Mouse (Mus musculus) forebrain, embryonic 16.5 days (tissue): ENCODE measurements around the gene Coasy. TPM values are rescaled to one million over a fixed set of nuclear protein-coding genes. Genes with fewer than 3 reads are reported as not detected.
"Not testable (repeated sequence)": the region's sequence is repeated elsewhere in the genome, so short reads cannot be mapped to it uniquely, and the experiment has no call there.

Source experiments
- ATAC-seq: fragments of 200-750 bp; cut with Nextera tagmentation; 2 replicates; pipeline ENCODE4 v1.8.0; 2017; ENCODE audit warnings: mild to moderate bottlenecking, moderate library complexity
- H3K27ac ChIP-seq: fragments of 300-500 bp; sonication (generic); 2 replicates; pipeline ENCODE4 v1.5.1; 2014; ENCODE audit warnings: low read length, control low read depth
- H3K27me3 ChIP-seq: fragments of 300-500 bp; sonication (generic); replicated peaks from 2 replicates; pipeline ENCODE4 v1.6.1; 2014; ENCODE audit warnings: low read length; ENCODE audit not compliant: control insufficient read depth, insufficient read depth
- H3K36me3 ChIP-seq: fragments of 300-500 bp; sonication (generic); 2 replicates; pipeline ENCODE4 v1.6.1; 2014; ENCODE audit not compliant: control insufficient read depth, insufficient read depth
- H3K4me1 ChIP-seq: fragments of 300-500 bp; sonication (generic); replicated peaks from 2 replicates; pipeline ENCODE4 v1.6.1; 2014; ENCODE audit warnings: low read length; ENCODE audit not compliant: control insufficient read depth, insufficient read depth
- H3K4me2 ChIP-seq: fragments of 300-500 bp; sonication (generic); 2 replicates; pipeline ENCODE4 v1.6.1; 2014; ENCODE audit warnings: mild to moderate bottlenecking, low read length, control low read depth
- H3K4me3 ChIP-seq: fragments of 300-500 bp; sonication (generic); replicated peaks from 2 replicates; pipeline ENCODE4 v1.5.1; 2014; ENCODE audit warnings: mild to moderate bottlenecking, low read length, control low read depth
- H3K9ac ChIP-seq: fragments of 300-500 bp; sonication (generic); replicated peaks from 2 replicates; pipeline ENCODE4 v1.6.1; 2014; ENCODE audit warnings: low read depth, low read length, control low read depth
- H3K9me3 ChIP-seq: fragments of 300-500 bp; sonication (generic); 2 replicates; pipeline ENCODE4 v1.6.1; 2016; ENCODE audit warnings: low read length; ENCODE audit not compliant: control insufficient read depth
- WGBS: fragments of 180-500 bp; shearing (Covaris S2); extraction: QIAGEN DNeasy Blood & Tissue Kit; methylation state at CpG from one replicate; pipeline ENCODE4 v1.1.7; 2014; 5-methylcytosine and 5-hydroxymethylcytosine counted together
- polyA plus RNA-seq: library from polyadenylated mRNA; unstranded; fragments of >200 nt; fragmentation: Nextera tagmentation; extraction: Ambion mirVana; gene quantifications from 2 replicates; pipeline ENCODE4 v1.2.1, GENCODE M21; 2015

The Coasy gene
- polyA plus RNA-seq, 1 experiment from 2014 or later = 48.1 TPM

GRCm38 (mm10) chr11:101119761-101120544 is 37.6 kb downstream of the Coasy start, which contains the start of the genes Retreg3 and Tubg1:
Gene Retreg3, minus strand, starts transcription at chr11:101119893.
Gene Tubg1, plus strand, starts transcription at chr11:101119938.
- ATAC-seq = peak; percentile 98
- Histone ChIP-seq H3K27me3 (no peaks in the 10 kb centered on the region), H3K9ac (peak within 1 kb of the TSS; percentile 97), H3K4me2 (peak within 1 kb of the TSS; percentile 99), H3K9me3 (no peaks in the 10 kb centered on the region), H3K4me1 (peaks cover 39% of the 10 kb centered on the region), H3K4me3 (peak within 1 kb of the TSS; percentile 91), H3K27ac (peak within 1 kb of the TSS; percentile 92), H3K36me3 (peaks cover 6% of the 10 kb centered on the region; the same call in 1 of the 2 replicates)
- under 1% methylated on average over 61 of the region's 61 CpGs for WGBS

- peak overlapping the region; percentile 91 for H3K4me3 ChIP-seq
- ATAC-seq = no peak
- H3K27me3 ChIP-seq = no peaks in the 10 kb centered on the region
- peak overlapping the region; percentile 85 for H3K9ac ChIP-seq
- H3K27ac ChIP-seq = peak overlapping the region; percentile 92
- peak overlapping the region; percentile 99 for H3K4me2 ChIP-seq
- peaks cover 36% of the 10 kb centered on the region for H3K4me1 ChIP-seq
- H3K36me3 ChIP-seq = peaks cover 6% of the 10 kb centered on the region
- no peaks in the 10 kb centered on the region for H3K9me3 ChIP-seq
- WGBS = 17% methylated on average over 19 of the region's 19 CpGs
Measured at GRCm38 (mm10) chr11:101120545-101121188, 38.3 kb downstream of the Coasy start.

GRCm38 (mm10) chr11:101124494-101124893 is 42.1 kb downstream of the Coasy start:
- not testable (repeated sequence) for H3K4me2 ChIP-seq, ATAC-seq, H3K27me3 ChIP-seq, H3K4me1 ChIP-seq, H3K4me3 ChIP-seq, H3K9me3 ChIP-seq, H3K27ac ChIP-seq, H3K9ac ChIP-seq
- whole genome bisulfite sequencing = 97% methylated on average over 8 of the region's 8 CpGs
- H3K36me3 ChIP-seq = peaks cover 18% of the 10 kb centered on the region

GRCm38 (mm10) chr11:101125008-101125407 is 42.6 kb downstream of the Coasy start:
- ATAC-seq, H3K4me3 ChIP-seq, H3K9me3 ChIP-seq, H3K9ac ChIP-seq, H3K27me3 ChIP-seq, H3K27ac ChIP-seq, H3K4me1 ChIP-seq, H3K4me2 ChIP-seq: not testable (repeated sequence)
- peaks cover 18% of the 10 kb centered on the region for H3K36me3 ChIP-seq
- WGBS = 89% methylated on average over 7 of the region's 9 CpGs

- 93% methylated on average over 1 of the region's 1 CpGs for WGBS
- Histone ChIP-seq H3K4me1 (no peaks in the 10 kb centered on the region), H3K27me3 (no peaks in the 10 kb centered on the region), H3K4me2 (no peak overlapping the region), H3K9ac (no peak overlapping the region), H3K36me3 (peaks cover 18% of the 10 kb centered on the region), H3K4me3 (no peak overlapping the region), H3K27ac (no peak overlapping the region), H3K9me3 (peaks cover 4% of the 10 kb centered on the region; the same call in 1 of the 2 replicates)
- no peak for ATAC-seq
Measured at GRCm38 (mm10) chr11:101127075-101127474, 44.7 kb downstream of the Coasy start.

- WGBS = 84% methylated on average over 11 of the region's 11 CpGs
- H3K27ac ChIP-seq = no peak overlapping the region
Measured at GRCm38 (mm10) chr11:101128996-101129577, 46.7 kb downstream of the Coasy start.

GRCm38 (mm10) chr11:101130056-101130756 is 47.8 kb downstream of the Coasy start:
- no peaks in the 10 kb centered on the region for H3K27me3 ChIP-seq
- H3K4me1 ChIP-seq = no peaks in the 10 kb centered on the region
- no peak overlapping the region for H3K9ac ChIP-seq
- no peak for ATAC-seq
- H3K4me2 ChIP-seq = no peak overlapping the region
- WGBS = 59% methylated on average over 18 of the region's 18 CpGs
- no peak overlapping the region for H3K27ac ChIP-seq
- no peak overlapping the region for H3K4me3 ChIP-seq
- H3K36me3 ChIP-seq = peaks cover 15% of the 10 kb centered on the region
- peaks cover 4% of the 10 kb centered on the region; the same call in 1 of the 2 replicates for H3K9me3 ChIP-seq

More at GRCm38 (mm10) chr11:101128996-101129577, 46.7 kb downstream of the Coasy start:
- H3K4me2 ChIP-seq = no peak overlapping the region
- ATAC-seq = no peak
- no peaks in the 10 kb centered on the region for H3K27me3 ChIP-seq
- no peak overlapping the region for H3K9ac ChIP-seq
- H3K4me3 ChIP-seq = no peak overlapping the region
- H3K4me1 ChIP-seq = no peaks in the 10 kb centered on the region
- H3K9me3 ChIP-seq = peaks cover 4% of the 10 kb centered on the region; the same call in 1 of the 2 replicates
- H3K36me3 ChIP-seq = peaks cover 15% of the 10 kb centered on the region

GRCm38 (mm10) chr11:101131187-101131586 is 48.8 kb downstream of the Coasy start:
- H3K9me3 ChIP-seq = peaks cover 4% of the 10 kb centered on the region; the same call in 1 of the 2 replicates
- no peak overlapping the region for H3K4me3 ChIP-seq
- H3K4me1 ChIP-seq = no peaks in the 10 kb centered on the region
- WGBS = 77% methylated on average over 2 of the region's 2 CpGs
- H3K27ac ChIP-seq = no peak overlapping the region
- no peak overlapping the region for H3K9ac ChIP-seq
- peaks cover 10% of the 10 kb centered on the region for H3K36me3 ChIP-seq
- no peak overlapping the region for H3K4me2 ChIP-seq
- H3K27me3 ChIP-seq = no peaks in the 10 kb centered on the region
- ATAC-seq = no peak
